Mouse (Mus musculus): ENCODE data around the gene Ripor2. TPM values are rescaled to one million over a fixed set of nuclear protein-coding genes. Genes with fewer than 3 reads are reported as not detected.

The Ripor2 gene
- polyA plus RNA-seq, 1 experiment from 2014 or later, result 3.7 TPM

GRCm38 (mm10) chr13:24651018-24651417, 69.0 kb downstream of the Ripor2 start:
- no peak overlapping the region for H3K4me3 ChIP-seq (ENCODE audit: low read depth, low read length)
- WGBS (ENCODE audit: insufficient replicate concordance), result 68% methylated on average over 3 of the region's 3 CpGs
- H3K9ac ChIP-seq (replicated peaks), result no peak overlapping the region
- no peaks in the 10 kb centered on the region for H3K27me3 ChIP-seq (ENCODE audit: insufficient read depth, low read length)
- H3K4me2 ChIP-seq (ENCODE audit: low read depth, low read length), result no peak overlapping the region
- DNase-seq, result no peak
- no peak for ATAC-seq
- TF ChIP-seq CTCF (IDR thresholded peaks at IDR 0.05; ENCODE audit: low read depth), result no peak
- no peak for TF ChIP-seq EP300 (IDR thresholded peaks at IDR 0.05; ENCODE audit: low read depth)
- no peak overlapping the region for H3K27ac ChIP-seq (ENCODE audit: low read depth)
- H3K36me3 ChIP-seq (replicated peaks; ENCODE audit: insufficient read depth, low read length), result no peaks in the 10 kb centered on the region; the same call in 1 of the 2 replicates
- H3K9me3 ChIP-seq (ENCODE audit: low read length), result no peaks in the 10 kb centered on the region
- no peaks in the 10 kb centered on the region for H3K4me1 ChIP-seq (ENCODE audit: insufficient read depth)

- Histone ChIP-seq H3K4me3 (ENCODE audit: low read depth, low read length) (no peak overlapping the region), H3K27me3 (ENCODE audit: insufficient read depth, low read length) (no peaks in the 10 kb centered on the region), H3K4me1 (ENCODE audit: insufficient read depth) (no peaks in the 10 kb centered on the region), H3K9me3 (ENCODE audit: low read length) (no peaks in the 10 kb centered on the region), H3K27ac (ENCODE audit: low read depth) (no peak overlapping the region), H3K4me2 (ENCODE audit: low read depth, low read length) (no peak overlapping the region), H3K36me3 (replicated peaks; ENCODE audit: insufficient read depth, low read length) (no peaks in the 10 kb centered on the region; the same call in 1 of the 2 replicates), H3K9ac (replicated peaks) (no peak overlapping the region)
- ATAC-seq, result no peak
- no peak for TF ChIP-seq CTCF (IDR thresholded peaks at IDR 0.05; ENCODE audit: low read depth)
- TF ChIP-seq EP300 (IDR thresholded peaks at IDR 0.05; ENCODE audit: low read depth), result no peak
- DNase-seq, result no peak
- 48% methylated on average over 12 of the region's 12 CpGs for WGBS (ENCODE audit: insufficient replicate concordance)
These were observed 73.1 kb downstream of the Ripor2 start for GRCm38 (mm10) chr13:24654919-24655635.

GRCm38 (mm10) chr13:24656719-24657497, 74.9 kb downstream of the Ripor2 start:
- no peak for ATAC-seq
- no peak for TF ChIP-seq CTCF (IDR thresholded peaks at IDR 0.05; ENCODE audit: low read depth)
- no peak for TF ChIP-seq EP300 (IDR thresholded peaks at IDR 0.05; ENCODE audit: low read depth)
- 68% methylated on average over 15 of the region's 15 CpGs for WGBS (ENCODE audit: insufficient replicate concordance)

GRCm38 (mm10) chr13:24666763-24667162, 84.8 kb downstream of the Ripor2 start:
- Histone ChIP-seq H3K27ac (ENCODE audit: low read depth) (no peak overlapping the region), H3K9me3 (ENCODE audit: low read length) (no peaks in the 10 kb centered on the region), H3K4me3 (ENCODE audit: low read depth, low read length) (no peak overlapping the region), H3K4me1 (ENCODE audit: insufficient read depth) (no peaks in the 10 kb centered on the region), H3K27me3 (ENCODE audit: insufficient read depth, low read length) (no peaks in the 10 kb centered on the region), H3K4me2 (ENCODE audit: low read depth, low read length) (no peak overlapping the region), H3K36me3 (replicated peaks; ENCODE audit: insufficient read depth, low read length) (0 out of 2 replicates have a peak, but pooled peaks cover 1% of the 10 kb centered on the region), H3K9ac (replicated peaks) (no peak overlapping the region)
- DNase-seq, result no peak
- 68% methylated on average over 4 of the region's 4 CpGs for WGBS (ENCODE audit: insufficient replicate concordance)
- TF ChIP-seq CTCF (IDR thresholded peaks at IDR 0.05; ENCODE audit: low read depth), result no peak
- no peak for TF ChIP-seq EP300 (IDR thresholded peaks at IDR 0.05; ENCODE audit: low read depth)
- no peak for ATAC-seq

More at GRCm38 (mm10) chr13:24656719-24657497, 74.9 kb downstream of the Ripor2 start:
- H3K9me3 ChIP-seq (ENCODE audit: low read length), result no peaks in the 10 kb centered on the region
- no peaks in the 10 kb centered on the region for H3K27me3 ChIP-seq (ENCODE audit: insufficient read depth, low read length)
- no peaks in the 10 kb centered on the region; the same call in 1 of the 2 replicates for H3K36me3 ChIP-seq (replicated peaks; ENCODE audit: insufficient read depth, low read length)
- no peak overlapping the region for H3K4me3 ChIP-seq (ENCODE audit: low read depth, low read length)
- H3K4me2 ChIP-seq (ENCODE audit: low read depth, low read length), result no peak overlapping the region
- H3K4me1 ChIP-seq (ENCODE audit: insufficient read depth), result no peaks in the 10 kb centered on the region
- H3K9ac ChIP-seq (replicated peaks), result no peak overlapping the region
- no peak for DNase-seq
- H3K27ac ChIP-seq (ENCODE audit: low read depth), result no peak overlapping the region

GRCm38 (mm10) chr13:24668556-24668955, 86.6 kb downstream of the Ripor2 start:
- 0 out of 2 replicates have a peak, but pooled peaks cover 5% of the 10 kb centered on the region for H3K36me3 ChIP-seq (replicated peaks; ENCODE audit: insufficient read depth, low read length)
- DNase-seq (no peak), ATAC-seq (no peak)
- no peaks in the 10 kb centered on the region for H3K4me1 ChIP-seq (ENCODE audit: insufficient read depth)
- no peaks in the 10 kb centered on the region for H3K9me3 ChIP-seq (ENCODE audit: low read length)
- 56% methylated on average over 2 of the region's 2 CpGs for WGBS (ENCODE audit: insufficient replicate concordance)
- H3K4me3 ChIP-seq (ENCODE audit: low read depth, low read length), result no peak overlapping the region
- no peak overlapping the region for H3K9ac ChIP-seq (replicated peaks)
- no peak for TF ChIP-seq EP300 (IDR thresholded peaks at IDR 0.05; ENCODE audit: low read depth)
- no peak for TF ChIP-seq CTCF (IDR thresholded peaks at IDR 0.05; ENCODE audit: low read depth)
- H3K27me3 ChIP-seq (ENCODE audit: insufficient read depth, low read length), result no peaks in the 10 kb centered on the region
- no peak overlapping the region for H3K27ac ChIP-seq (ENCODE audit: low read depth)
- no peak overlapping the region for H3K4me2 ChIP-seq (ENCODE audit: low read depth, low read length)

- no peak for DNase-seq
- Histone ChIP-seq H3K9me3 (ENCODE audit: low read length) (no peaks in the 10 kb centered on the region), H3K9ac (replicated peaks) (no peak overlapping the region), H3K27ac (ENCODE audit: low read depth) (no peak overlapping the region), H3K36me3 (replicated peaks; ENCODE audit: insufficient read depth, low read length) (0 out of 2 replicates have a peak, but pooled peaks cover 5% of the 10 kb centered on the region), H3K4me3 (ENCODE audit: low read depth, low read length) (no peak overlapping the region), H3K27me3 (ENCODE audit: insufficient read depth, low read length) (no peaks in the 10 kb centered on the region), H3K4me2 (ENCODE audit: low read depth, low read length) (no peak overlapping the region), H3K4me1 (ENCODE audit: insufficient read depth) (no peaks in the 10 kb centered on the region)
- TF ChIP-seq EP300 (IDR thresholded peaks at IDR 0.05; ENCODE audit: low read depth) (no peak), CTCF (IDR thresholded peaks at IDR 0.05; ENCODE audit: low read depth) (no peak)
- no peak for ATAC-seq
- WGBS (ENCODE audit: insufficient replicate concordance), result 69% methylated on average over 2 of the region's 2 CpGs
These were observed 88.7 kb downstream of the Ripor2 start for GRCm38 (mm10) chr13:24670676-24671075.
